Mouse (Mus musculus) stomach, embryonic 14.5 days (tissue): ENCODE data around the gene Ficd. TPM values are rescaled to one million over a fixed set of nuclear protein-coding genes. Genes with fewer than 3 reads are reported as not detected.

ENCODE experiments used
- polyA plus RNA-seq: library from polyadenylated mRNA; unstranded; fragments of >200 nt; fragmentation: Nextera tagmentation; extraction: Ambion mirVana; gene quantifications from 2 replicates; pipeline ENCODE4 v1.2.1, GENCODE M21; 2014

Ficd gene
- polyA plus RNA-seq, 1 experiment from 2014 or later, result 4.1 TPM

Other genes starting within 250 kb of the Ficd start
- gene Wscd2, start 245.5 kb upstream of the Ficd start, polyA plus RNA-seq, result 6.2 and 6.6 TPM in 2 replicates
- 3.6 and 3.7 TPM in 2 replicates for gene Cmklr1, start 85.4 kb upstream of the Ficd start, polyA plus RNA-seq
- not detected in 2 replicates for gene 1700069L16Rik, start 11.0 kb upstream of the Ficd start, polyA plus RNA-seq
- 30.5 and 34.6 TPM in 2 replicates for gene Sart3, start 36.7 kb downstream of the Ficd start, polyA plus RNA-seq
- gene Iscu, start 36.9 kb downstream of the Ficd start, polyA plus RNA-seq, result 106 and 117 TPM in 2 replicates
- 46.1 and 49.0 TPM in 2 replicates for gene Tmem119, start 64.7 kb downstream of the Ficd start, polyA plus RNA-seq
- 2.9 and 4.5 TPM in 2 replicates for gene Selplg, start 96.8 kb downstream of the Ficd start, polyA plus RNA-seq
- gene Coro1c, start 173.0 kb downstream of the Ficd start, polyA plus RNA-seq, result 131 and 145 TPM in 2 replicates